Mouse (Mus musculus): ENCODE results near the gene Itga9. TPM values are rescaled to one million over a fixed set of nuclear protein-coding genes. Genes with fewer than 3 reads are reported as not detected.

Gene Itga9
- total RNA-seq, 4 experiments from 2014 or later: 2.8 to 6.1 (median 4.4) TPM

- no peak for DNase-seq (ENCODE audit: low spot score in 2 of 2)
Observed at GRCm38 (mm10) chr9:118873031-118873430, 266.5 kb downstream of the Itga9 start.

- DNase-seq (ENCODE audit: low spot score in 2 of 2): no peak
Observed at GRCm38 (mm10) chr9:118873596-118873995, 267.1 kb downstream of the Itga9 start.

GRCm38 (mm10) chr9:118875705-118876104 is 269.2 kb downstream of the Itga9 start:
- no peak for DNase-seq (ENCODE audit: low spot score in 2 of 2)

- DNase-seq (ENCODE audit: low spot score in 2 of 2): no peak
Observed at GRCm38 (mm10) chr9:118876902-118877301, 270.4 kb downstream of the Itga9 start.

- no peak for DNase-seq (ENCODE audit: low spot score in 2 of 2)
Observed at GRCm38 (mm10) chr9:118877365-118878008, 271.0 kb downstream of the Itga9 start.

- DNase-seq (ENCODE audit: low spot score in 2 of 2): no peak
Observed at GRCm38 (mm10) chr9:118878596-118878995, 272.1 kb downstream of the Itga9 start.

GRCm38 (mm10) chr9:118881281-118881945 is 274.9 kb downstream of the Itga9 start:
- no peak for DNase-seq (ENCODE audit: low spot score in 2 of 2)

- no peak for DNase-seq (ENCODE audit: low spot score in 2 of 2)
Observed at GRCm38 (mm10) chr9:118881946-118882284, 275.4 kb downstream of the Itga9 start.

- DNase-seq (ENCODE audit: low spot score in 2 of 2): no peak
Observed at GRCm38 (mm10) chr9:118883150-118883549, 276.7 kb downstream of the Itga9 start.

- DNase-seq (ENCODE audit: low spot score in 2 of 2): no peak
Observed at GRCm38 (mm10) chr9:118885785-118886184, 279.3 kb downstream of the Itga9 start.

- DNase-seq (ENCODE audit: low spot score in 2 of 2): peak; percentile 56 to 68
Observed at GRCm38 (mm10) chr9:118887201-118887600, 280.7 kb downstream of the Itga9 start.

GRCm38 (mm10) chr9:118887734-118888133 is 281.2 kb downstream of the Itga9 start:
- DNase-seq (ENCODE audit: low spot score in 2 of 2): no peak

- no peak for DNase-seq (ENCODE audit: low spot score in 2 of 2)
Observed at GRCm38 (mm10) chr9:118890149-118890548, 283.7 kb downstream of the Itga9 start.

GRCm38 (mm10) chr9:118890645-118891044 is 284.2 kb downstream of the Itga9 start:
- DNase-seq (ENCODE audit: low spot score in 2 of 2): no peak

- no peak for DNase-seq (ENCODE audit: low spot score in 2 of 2)
Observed at GRCm38 (mm10) chr9:118891068-118891467, 284.6 kb downstream of the Itga9 start.

- DNase-seq (ENCODE audit: low spot score in 2 of 2): peak in 1 of 2 experiments; percentile 43
Observed at GRCm38 (mm10) chr9:118891593-118891992, 285.1 kb downstream of the Itga9 start.

GRCm38 (mm10) chr9:118895101-118895500 is 288.6 kb downstream of the Itga9 start:
- no peak for DNase-seq (ENCODE audit: low spot score in 2 of 2)

GRCm38 (mm10) chr9:118900677-118901076 is 294.2 kb downstream of the Itga9 start:
- DNase-seq (ENCODE audit: low spot score in 2 of 2): no peak

- DNase-seq (ENCODE audit: low spot score in 2 of 2): no peak
Observed at GRCm38 (mm10) chr9:118901917-118902316, 295.4 kb downstream of the Itga9 start.

GRCm38 (mm10) chr9:118907934-118908620 is 301.6 kb downstream of the Itga9 start:
- DNase-seq (ENCODE audit: low spot score in 2 of 2): peak; percentile 70 to 74

- DNase-seq (ENCODE audit: low spot score in 2 of 2): no peak
Observed at GRCm38 (mm10) chr9:118913048-118913447, 306.6 kb downstream of the Itga9 start.

GRCm38 (mm10) chr9:118913613-118914012 is 307.1 kb downstream of the Itga9 start:
- DNase-seq (ENCODE audit: low spot score in 2 of 2): no peak

- no peak for DNase-seq (ENCODE audit: low spot score in 2 of 2)
Observed at GRCm38 (mm10) chr9:118914589-118914988, 308.1 kb downstream of the Itga9 start.

Measured in gastrocnemius, adult 8-10 months (tissue).